Mouse (Mus musculus) erythroblast, embryonic 14.5 days (primary cell): ENCODE measurements around the gene Acadsb.

Experiments
- GATA1 ChIP-seq: IDR thresholded peaks from 2 replicates; pipeline ENCODE4 v1.6.1; 2012; ENCODE audit warnings: low read length, inconsistent platforms, mixed read lengths
- TAL1 ChIP-seq: IDR thresholded peaks from 3 replicates; pipeline ENCODE4 v1.6.1; 2012; ENCODE audit warnings: low read length, inconsistent platforms, mixed read lengths

GRCm38 (mm10) chr7:131427331-131427730 lies 16.9 kb downstream of the Acadsb start:
- TF ChIP-seq GATA1 (no peak), TAL1 (no peak)
